Mouse (Mus musculus): Measurements from ENCODE around the gene Olfr585. TPM values are rescaled to one million over a fixed set of nuclear protein-coding genes. Genes with fewer than 3 reads are reported as not detected.

Olfr585 gene
- not detected in 2 replicates for polyA plus RNA-seq (2012; rRNA removed)

DNA sequence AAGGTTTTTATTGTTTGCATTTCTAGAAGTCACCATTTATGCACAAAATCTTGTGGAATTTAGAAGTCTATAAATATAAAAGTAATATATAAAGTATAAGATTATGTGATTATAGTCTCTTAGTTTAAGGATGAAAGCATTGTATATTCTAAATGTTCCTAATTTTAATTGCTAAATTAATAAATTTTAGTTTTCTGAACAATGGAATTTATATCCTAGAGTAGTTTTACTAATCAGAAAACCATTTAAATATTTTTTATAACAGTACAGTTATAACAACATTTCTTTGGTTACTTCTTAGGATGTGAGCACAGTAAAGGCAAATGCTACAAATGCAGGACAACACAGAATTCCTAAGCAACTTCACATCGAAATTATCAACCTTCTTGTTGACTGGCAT is at the start of gene Olfr585:
Olfr585 (plus strand) TSS at position 301 of the 400 bp plus-strand sequence.

DNA sequence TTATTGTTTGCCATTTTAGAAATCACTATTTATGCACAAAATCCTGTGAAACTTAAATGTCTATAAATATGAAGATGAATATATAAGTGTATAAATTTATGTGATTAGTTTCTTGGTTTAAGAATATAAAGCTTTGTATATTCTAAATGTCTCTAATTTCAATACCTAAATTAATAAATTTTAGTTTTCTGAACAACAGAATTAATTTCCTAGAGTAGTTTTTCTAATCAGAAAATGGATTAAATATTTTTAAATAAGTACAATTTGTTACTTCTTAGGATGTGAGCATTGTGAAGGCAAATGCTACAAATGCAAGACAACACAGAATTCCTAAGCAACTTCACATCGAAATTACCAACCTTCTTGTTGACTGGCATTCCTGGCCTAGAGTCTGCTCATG is 46.5 kb upstream of the Olfr585 start, which contains the start of gene Olfr583:
Olfr583 (plus strand) TSS at position 301 of the 400 bp plus-strand sequence.

DNA sequence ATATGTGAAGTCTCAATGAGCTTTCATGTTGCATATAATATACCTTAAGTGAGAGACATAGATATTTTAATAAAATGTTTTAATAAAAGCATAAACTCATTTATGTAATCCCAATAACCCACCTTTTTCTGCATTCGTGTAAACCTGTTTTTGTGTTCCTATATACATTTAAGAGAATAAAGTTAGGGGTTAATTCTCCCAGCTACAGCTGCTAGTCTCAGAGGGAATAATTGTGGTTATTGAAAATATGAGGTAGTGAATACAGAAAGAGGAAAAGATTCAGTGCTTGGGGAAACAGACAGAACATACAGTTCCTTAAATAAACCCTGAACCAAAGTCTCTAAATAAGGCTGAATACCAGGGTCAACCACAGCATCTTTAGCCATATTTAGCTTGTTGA is 15.9 kb upstream of the Olfr585 start, which contains the start of gene Olfr584:
Olfr584 (plus strand) TSS at position 301 of the 400 bp plus-strand sequence.

DNA sequence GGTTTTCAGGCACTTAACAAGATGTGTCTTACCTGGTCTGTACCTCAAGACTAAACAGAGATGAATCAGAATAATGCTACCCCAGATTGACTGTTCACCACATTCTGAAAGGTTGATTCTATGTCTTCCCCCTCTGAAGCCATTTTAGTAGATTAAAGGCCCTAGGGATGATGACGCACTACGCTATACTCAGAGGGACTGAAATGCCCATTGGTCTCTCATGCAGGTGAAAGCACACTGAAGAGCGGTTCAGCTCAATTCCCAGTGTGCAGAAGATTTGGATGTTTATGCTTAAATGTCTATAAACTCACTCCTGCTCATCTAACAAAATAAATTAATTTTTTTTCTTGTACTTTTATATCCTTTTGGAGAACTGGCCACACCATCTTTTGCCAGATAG is 28.0 kb downstream of the Olfr585 start, which contains the start of gene Olfr586:
Olfr586 (minus strand) TSS at position 101 of the 400 bp plus-strand sequence.

DNA sequence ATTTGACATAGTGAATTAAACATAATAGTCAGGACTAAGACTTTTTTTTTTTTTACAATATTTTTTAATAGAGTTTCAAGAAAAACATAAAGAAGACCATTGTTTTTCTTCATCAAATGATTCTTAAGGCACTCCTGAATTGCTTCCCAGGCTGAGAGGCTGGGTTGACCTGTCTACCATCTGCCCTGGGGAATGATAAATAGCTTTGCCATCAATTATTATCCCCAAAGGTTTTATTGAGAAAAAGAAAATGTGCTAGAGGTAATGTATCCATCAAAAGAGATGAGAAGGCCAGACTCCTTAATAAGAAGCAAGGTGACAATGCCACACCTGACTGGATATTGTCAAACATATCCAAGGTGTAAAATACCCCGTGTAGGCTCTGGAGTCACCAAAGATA is 43.1 kb downstream of the Olfr585 start, which contains the start of gene Olfr588-ps1:
Olfr588-ps1 (plus strand) TSS at position 301 of the 400 bp plus-strand sequence.

Other genes with a start within 250 kb of the Olfr585 start
- not detected in 2 replicates for gene Olfr566, start 239.0 kb upstream of the Olfr585 start, polyA plus RNA-seq (2012; rRNA removed)
- gene Olfr568, start 220.6 kb upstream of the Olfr585 start, polyA plus RNA-seq (2012; rRNA removed), result not detected in 2 replicates
- not detected in 2 replicates for gene Olfr569, start 206.8 kb upstream of the Olfr585 start, polyA plus RNA-seq (2012; rRNA removed)
- gene Olfr570, start 203.1 kb upstream of the Olfr585 start, polyA plus RNA-seq (2012; rRNA removed), result not detected in 2 replicates
- gene Olfr571, start 180.2 kb upstream of the Olfr585 start, polyA plus RNA-seq (2012; rRNA removed), result not detected in 2 replicates
- gene Olfr572, start 173.3 kb upstream of the Olfr585 start, polyA plus RNA-seq (2012; rRNA removed), result not detected in 2 replicates
- not detected in 2 replicates for gene Olfr573-ps1, start 155.1 kb upstream of the Olfr585 start, polyA plus RNA-seq (2012; rRNA removed)
- not detected in 2 replicates for gene Olfr574, start 149.3 kb upstream of the Olfr585 start, polyA plus RNA-seq (2012; rRNA removed)
- 0.03 TPM in 1 of 2 replicates, not detected in the other for gene Olfr575, start 138.9 kb upstream of the Olfr585 start, polyA plus RNA-seq (2012; rRNA removed)
- not detected in 2 replicates for gene Olfr576, start 135.1 kb upstream of the Olfr585 start, polyA plus RNA-seq (2012; rRNA removed)
- not detected in 2 replicates for gene Olfr577, start 121.8 kb upstream of the Olfr585 start, polyA plus RNA-seq (2012; rRNA removed)
- gene Olfr578, start 108.4 kb upstream of the Olfr585 start, polyA plus RNA-seq (2012; rRNA removed), result not detected in 2 replicates
- gene Olfr582, start 59.7 kb upstream of the Olfr585 start, polyA plus RNA-seq (2012; rRNA removed), result not detected in 2 replicates
- gene Olfr583, start 46.4 kb upstream of the Olfr585 start, polyA plus RNA-seq (2012; rRNA removed), result not detected in 2 replicates
- not detected in 2 replicates for gene Olfr584, start 15.8 kb upstream of the Olfr585 start, polyA plus RNA-seq (2012; rRNA removed)
- not detected in 2 replicates for gene Olfr586, start 27.9 kb downstream of the Olfr585 start, polyA plus RNA-seq (2012; rRNA removed)
- not detected in 2 replicates for gene Olfr588-ps1, start 43.2 kb downstream of the Olfr585 start, polyA plus RNA-seq (2012; rRNA removed)
- not detected in 2 replicates for gene Olfr589, start 58.6 kb downstream of the Olfr585 start, polyA plus RNA-seq (2012; rRNA removed)
- gene Olfr591, start 80.6 kb downstream of the Olfr585 start, polyA plus RNA-seq (2012; rRNA removed), result not detected in 2 replicates
- not detected in 2 replicates for gene Olfr592, start 87.1 kb downstream of the Olfr585 start, polyA plus RNA-seq (2012; rRNA removed)
- gene Olfr593, start 114.1 kb downstream of the Olfr585 start, polyA plus RNA-seq (2012; rRNA removed), result not detected in 2 replicates
- gene Olfr594, start 119.3 kb downstream of the Olfr585 start, polyA plus RNA-seq (2012; rRNA removed), result not detected in 2 replicates
- not detected in 2 replicates for gene Usp17ld, start 154.8 kb downstream of the Olfr585 start, polyA plus RNA-seq (2012; rRNA removed)
- gene Olfr596, start 207.9 kb downstream of the Olfr585 start, polyA plus RNA-seq (2012; rRNA removed), result not detected in 2 replicates
- not detected in 2 replicates for gene Olfr597, start 218.6 kb downstream of the Olfr585 start, polyA plus RNA-seq (2012; rRNA removed)
- gene Olfr598, start 225.8 kb downstream of the Olfr585 start, polyA plus RNA-seq (2012; rRNA removed), result not detected in 2 replicates
- gene Olfr599, start 238.2 kb downstream of the Olfr585 start, polyA plus RNA-seq (2012; rRNA removed), result not detected in 2 replicates

Data from liver, embryonic 14 days (tissue).